Mouse (Mus musculus) heart, postnatal 36 days (tissue): Measurements from ENCODE around the gene Trip10. TPM values are rescaled to one million over a fixed set of nuclear protein-coding genes. Genes with fewer than 3 reads are reported as not detected.
"Not testable (repeated sequence)": the region's sequence is repeated elsewhere in the genome, so short reads cannot be mapped to it uniquely, and the experiment has no call there.

ENCODE experiments used
- DNase-seq, 2 experiments: peaks; one replicate each; pipeline ENCODE4 v3.0.0; 2021 to 2022
- intact Hi-C: fragments of 180-260 bp; cut with DNase I; formaldehyde crosslinking; loops from one replicate; pipeline ENCODE4 v1.15.1; 2025
- total RNA-seq, 2 experiments: library from RNA; stranded (reverse); gene quantifications; 2 replicates each; pipeline ENCODE4 v1.2.3; 2021

Gene Trip10
- total RNA-seq, 2 experiments from 2014 or later: 113 to 124 TPM

GRCm38 (mm10) chr17:57261286-57261685 is 12.0 kb downstream of the Trip10 start:
- DNase-seq: no peak
- intact Hi-C loops: no loop called here

DNA sequence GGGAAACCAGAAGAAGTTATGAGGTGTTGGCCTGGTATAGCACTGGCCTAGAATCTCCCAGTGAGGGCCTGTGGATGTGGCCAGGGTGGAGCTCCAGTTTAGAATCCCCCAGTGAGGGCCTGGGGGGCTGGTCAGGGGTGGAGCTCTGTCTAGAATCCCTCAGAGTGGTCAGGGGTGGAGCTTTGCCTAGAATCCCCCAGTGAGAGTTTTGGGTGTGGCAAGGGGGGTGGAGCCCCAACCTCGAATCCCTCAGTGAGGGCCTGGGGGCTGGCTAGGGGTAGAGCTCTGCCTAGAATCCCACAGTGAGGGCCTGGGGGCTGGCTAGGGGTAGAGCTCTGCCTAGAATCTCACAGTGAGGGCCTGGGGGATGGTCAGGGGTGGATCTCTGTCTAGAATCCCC is 12.5 kb downstream of the Trip10 start:
- DNase-seq: no peak
- intact Hi-C loops: no loop called here

DNA sequence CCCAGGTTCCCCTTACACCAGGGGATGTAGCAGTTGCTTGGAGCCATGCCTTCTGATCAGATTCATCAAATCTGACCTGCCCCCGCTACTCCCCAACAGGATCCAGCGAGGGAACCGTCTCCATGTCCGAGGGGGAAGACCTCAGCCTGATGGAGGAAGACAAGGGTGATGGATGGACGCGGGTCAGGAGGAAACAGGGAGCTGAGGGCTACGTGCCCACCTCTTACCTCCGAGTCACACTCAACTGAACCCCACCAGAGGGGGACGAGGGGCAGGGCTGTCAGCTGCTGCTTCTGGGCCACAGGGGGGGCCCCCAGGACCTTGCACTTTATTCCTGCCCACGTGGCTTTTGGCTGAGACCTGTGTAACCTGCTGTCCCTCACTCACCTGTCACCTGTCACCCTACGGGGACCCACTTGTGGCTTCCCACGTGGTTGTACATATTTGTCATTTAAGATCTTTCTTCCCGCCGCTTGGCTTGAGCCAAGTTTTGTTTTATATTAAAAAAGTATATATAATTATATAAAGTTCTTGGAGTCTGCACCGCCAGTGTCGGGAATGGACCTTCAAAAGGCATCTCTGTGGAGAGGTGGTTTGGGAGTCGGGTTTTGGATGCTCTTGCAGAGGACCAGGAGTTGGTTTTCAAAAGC is 13.8 kb downstream of the Trip10 start:
- no peak for DNase-seq
- intact Hi-C loops: no loop called here

DNA sequence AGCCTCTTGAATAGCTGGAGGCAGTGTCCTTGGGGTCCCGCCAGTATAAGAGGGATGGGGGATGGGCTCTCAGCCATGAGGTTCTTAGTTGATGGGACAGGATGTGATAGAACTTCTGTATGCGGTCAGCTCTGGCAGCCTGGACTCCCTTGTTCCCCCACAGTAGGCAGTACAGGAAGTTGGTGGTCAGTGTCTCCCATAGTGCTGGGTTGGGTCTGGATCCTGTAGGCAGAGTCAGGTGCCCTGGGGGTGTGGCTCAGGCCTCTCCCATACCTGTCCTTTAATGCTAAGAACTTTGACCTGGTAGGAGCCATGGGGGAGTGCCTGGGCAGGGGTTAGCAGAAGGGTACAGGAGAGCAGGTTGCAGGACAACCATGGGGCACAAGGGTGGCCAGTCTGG is 14.9 kb downstream of the Trip10 start:
- intact Hi-C loops: no loop called here
- DNase-seq: no peak

GRCm38 (mm10) chr17:57264972-57265945 is 16.0 kb downstream of the Trip10 start:
- intact Hi-C loops: no loop called here
- peak; percentile 69 to 73 for DNase-seq

DNA sequence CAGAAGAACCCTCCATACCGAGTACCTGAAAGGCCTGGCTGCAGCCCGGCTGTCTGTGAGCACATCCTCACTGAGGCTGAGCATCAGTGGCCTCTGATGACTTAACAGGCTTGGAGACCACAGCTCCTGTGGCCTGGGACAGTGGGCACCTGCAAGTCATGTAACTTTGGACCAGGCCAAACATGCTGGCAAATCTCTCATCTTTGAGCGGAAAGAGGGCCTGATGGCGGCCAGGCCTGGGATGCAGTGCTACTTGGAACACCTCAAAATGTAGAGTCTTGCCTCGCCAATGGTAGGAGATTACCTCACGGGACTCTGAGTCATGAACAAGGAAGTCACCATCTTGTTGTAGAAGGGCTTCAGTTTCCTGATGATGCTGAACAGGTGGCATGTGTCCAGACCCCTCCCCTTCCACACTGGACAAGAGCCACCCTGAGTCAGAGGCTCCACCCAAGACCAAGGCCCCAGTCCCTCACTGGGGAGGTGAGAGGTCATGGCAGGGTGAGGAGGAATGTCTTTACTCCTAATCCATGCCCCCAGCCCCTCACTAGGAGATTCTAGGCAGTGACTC is 18.4 kb downstream of the Trip10 start:
- peak; percentile 50 to 60 for DNase-seq
- intact Hi-C loops: no loop called here

- intact Hi-C loops: loop anchor here (10.0 kb wide), 1 partner anchor 656 kb away; the partner anchor contains the start of gene Rpl36
- DNase-seq: no peak
Measured at GRCm38 (mm10) chr17:57271301-57271700, 22.0 kb downstream of the Trip10 start.

- DNase-seq: no peak
- intact Hi-C loops: loop anchor here (10.0 kb wide), 1 partner anchor 659 kb away; the partner anchor contains the start of gene Rpl36
Measured at GRCm38 (mm10) chr17:57273846-57274245, 24.6 kb downstream of the Trip10 start.

GRCm38 (mm10) chr17:57274686-57275085 is 25.4 kb downstream of the Trip10 start:
- DNase-seq: no peak
- intact Hi-C loops: loop anchor here (1.0 to 10.0 kb wide), 2 partner anchors 24 to 660 kb away; partner anchors contain the start of gene Rpl36

DNA sequence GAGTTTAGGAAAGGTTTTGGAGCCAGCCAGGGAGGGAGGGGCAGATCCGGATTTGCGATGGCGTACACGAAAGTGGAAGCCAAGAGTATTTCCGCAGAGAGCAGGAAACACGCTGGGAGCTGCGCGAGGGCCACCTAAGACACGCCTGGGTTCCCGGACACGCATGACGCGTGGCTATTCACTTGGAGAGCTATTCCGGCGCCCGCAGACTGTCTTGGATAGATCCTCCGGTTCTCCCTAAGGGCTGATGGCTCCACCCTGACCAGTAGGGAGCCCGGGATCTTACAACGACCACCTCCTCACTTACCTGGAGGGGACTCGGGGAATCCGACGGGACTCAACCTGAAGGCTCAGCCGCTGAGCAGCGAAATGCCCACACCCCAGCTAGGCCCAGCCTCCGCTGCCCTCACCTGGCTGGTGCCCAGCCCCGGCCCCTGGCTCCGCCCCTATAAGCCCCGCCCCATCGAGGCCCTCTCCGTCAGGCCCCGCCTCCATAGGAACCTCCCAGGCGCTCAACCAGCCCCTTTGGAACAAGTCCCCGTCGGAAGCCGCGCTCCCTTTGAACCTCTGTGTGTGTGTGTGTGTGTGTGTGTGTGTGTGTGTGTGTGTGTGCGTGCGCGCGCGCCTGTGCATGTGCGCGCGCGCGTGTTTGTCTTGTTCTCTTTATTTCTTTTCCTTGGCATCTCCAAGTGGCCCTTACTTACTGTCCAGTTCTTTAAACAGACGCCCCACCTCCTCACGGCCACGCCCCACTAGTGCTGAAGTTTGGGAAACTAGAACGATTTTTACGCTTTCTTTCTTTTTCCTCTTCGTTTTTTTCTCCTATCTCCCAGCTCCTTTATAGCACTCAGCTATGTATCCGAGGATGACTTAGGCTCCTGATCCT is 26.1 kb downstream of the Trip10 start:
- DNase-seq: peak; percentile 91 to 92
- intact Hi-C loops: loop anchor here (1.0 to 10.0 kb wide), 2 partner anchors 25 to 661 kb away; partner anchors contain the start of gene Rpl36

DNA sequence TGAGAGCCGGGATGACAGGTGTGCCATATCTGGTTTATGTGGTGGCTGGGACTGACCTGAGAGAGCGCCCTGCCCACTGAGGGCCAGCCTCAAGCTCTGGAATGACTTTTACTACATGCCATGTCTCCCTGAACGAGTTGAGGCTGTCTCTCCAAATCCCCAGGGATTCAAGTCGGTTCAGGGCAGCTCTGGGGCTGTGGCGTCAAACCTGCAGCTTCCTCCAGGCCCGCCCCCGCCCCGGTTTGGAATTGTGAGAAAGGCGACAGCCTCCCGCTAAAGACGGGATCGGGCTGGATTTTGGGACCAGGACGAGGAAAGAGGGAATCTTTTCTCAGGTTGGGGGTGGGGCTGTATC is 26.7 kb downstream of the Trip10 start:
- peak; percentile 47 to 60 for DNase-seq

GRCm38 (mm10) chr17:57276634-57277121 is 27.4 kb downstream of the Trip10 start:
- peak; percentile 82 to 86 for DNase-seq
- intact Hi-C loops: loop anchor here (1.0 to 10.0 kb wide), 3 partner anchors 57 to 662 kb away; partner anchors contain the start of gene Rpl36

More for the DNA sequence above, 26.7 kb downstream of the Trip10 start:
- intact Hi-C loops: loop anchor here (1.0 to 10.0 kb wide), 2 partner anchors 26 to 661 kb away; partner anchors contain the start of gene Rpl36

- intact Hi-C loops: loop anchor here (1.0 to 10.0 kb wide), 3 partner anchors 57 to 663 kb away; partner anchors contain the start of gene Rpl36
Measured at GRCm38 (mm10) chr17:57277598-57278261, 28.5 kb downstream of the Trip10 start.

GRCm38 (mm10) chr17:57278537-57278936 is 29.3 kb downstream of the Trip10 start:
- intact Hi-C loops: loop anchor here (10.0 kb wide), 1 partner anchor 664 kb away; the partner anchor contains the start of gene Rpl36

More at GRCm38 (mm10) chr17:57277598-57278261, 28.5 kb downstream of the Trip10 start:
- DNase-seq: not testable (repeated sequence)

DNA sequence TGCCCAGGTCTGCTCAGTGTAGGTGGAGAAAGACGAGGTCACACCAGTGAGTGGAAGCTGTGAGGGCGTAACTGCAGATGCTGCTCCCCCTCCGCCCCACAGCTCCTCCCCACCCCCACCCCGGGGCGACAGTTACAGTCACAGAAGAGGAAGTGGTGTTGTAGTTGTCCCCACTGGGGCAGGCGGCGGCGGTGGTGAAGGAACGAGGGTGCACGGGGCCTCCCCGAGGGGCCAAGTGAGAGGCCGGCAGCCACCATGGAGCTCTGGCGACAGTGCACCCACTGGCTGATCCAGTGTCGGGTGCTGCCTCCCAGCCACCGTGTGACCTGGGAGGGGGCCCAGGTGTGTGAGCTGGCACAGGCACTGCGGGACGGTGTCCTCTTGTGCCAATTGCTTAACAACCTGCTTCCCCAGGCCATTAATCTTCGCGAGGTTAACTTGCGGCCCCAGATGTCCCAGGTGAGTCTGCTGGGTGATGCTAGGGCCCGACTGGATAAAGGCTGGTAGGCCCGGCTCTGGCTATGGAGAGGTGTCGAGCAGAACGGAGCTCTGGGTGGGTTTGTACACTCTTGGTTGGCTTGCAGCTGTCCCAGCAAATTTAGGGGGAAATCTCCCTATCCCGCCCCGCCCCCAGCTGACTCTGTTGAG is 29.8 kb downstream of the Trip10 start, which contains the start of gene Vav1:
Vav1 (plus strand) TSS at position 158 of the 648 bp plus-strand sequence.
- intact Hi-C loops: loop anchor here (10.0 kb wide), 1 partner anchor 664 kb away; the partner anchor contains the start of gene Rpl36
- peak; percentile 45 to 51 for DNase-seq

More at GRCm38 (mm10) chr17:57278537-57278936, 29.3 kb downstream of the Trip10 start:
- DNase-seq: no peak

DNA sequence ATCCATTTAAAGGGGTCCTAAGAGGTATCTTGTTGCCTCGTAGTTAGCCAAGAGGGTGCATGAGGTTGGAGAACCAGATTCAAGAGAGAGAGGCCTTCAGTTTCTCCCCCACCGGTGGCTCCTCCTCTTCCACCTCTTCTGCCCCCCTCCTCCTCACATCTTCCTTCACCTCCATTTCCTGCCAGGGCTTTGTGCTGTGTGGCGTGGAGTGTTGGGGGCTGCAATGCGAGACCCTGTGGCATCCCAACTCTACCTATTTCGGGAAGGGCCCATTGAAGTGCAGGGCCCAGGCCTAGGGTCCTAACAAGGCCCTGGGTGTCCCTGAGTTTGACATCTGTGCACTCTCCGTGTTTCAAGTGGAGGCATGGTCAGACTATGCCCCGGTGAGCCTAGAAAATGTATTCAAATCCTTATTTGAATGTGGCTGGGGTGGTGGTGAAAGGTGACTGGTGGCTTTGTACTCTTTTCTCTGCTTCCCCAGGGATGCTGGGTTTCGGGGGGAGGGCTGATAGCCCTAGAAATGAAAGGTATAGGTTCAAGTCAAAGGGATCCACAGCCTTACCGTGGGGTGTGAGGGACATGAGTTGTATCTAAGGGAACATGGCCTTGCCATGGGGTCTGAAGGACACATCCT is 30.5 kb downstream of the Trip10 start:
- DNase-seq: no peak
- intact Hi-C loops: loop anchor here (5.0 to 10.0 kb wide), 2 partner anchors 112 to 665 kb away; partner anchors contain the start of gene Rpl36

- intact Hi-C loops: loop anchor here (5.0 kb wide), 1 partner anchor 113 kb away; no protein-coding TSS in a partner anchor
- DNase-seq: no peak
Measured at GRCm38 (mm10) chr17:57280411-57280810, 31.2 kb downstream of the Trip10 start.
